Mouse (Mus musculus): ENCODE measurements around the gene Nubp2.
A peak's percentile ranks its signal among the peaks of the same experiment; 100 is the strongest.

GRCm38 (mm10) chr17:24888862-24889261 lies 2.7 kb upstream of the Nubp2 start:
- peak; percentile 39 for TF ChIP-seq POLR2A (IDR thresholded peaks at IDR 0.05; ENCODE audit: insufficient read length, low read depth)
- no peak for TF ChIP-seq E2F4 (IDR thresholded peaks at IDR 0.05; ENCODE audit: insufficient read depth)
- TF ChIP-seq TCF3 (IDR thresholded peaks at IDR 0.05; ENCODE audit: insufficient read length, low read depth) = no peak
- no peak for TF ChIP-seq MYOD1 (IDR thresholded peaks at IDR 0.05; ENCODE audit: control insufficient read depth in 1 of 3, insufficient read length in 2 of 3, low read depth in 2 of 3)
- TF ChIP-seq USF1 (IDR thresholded peaks at IDR 0.05; ENCODE audit: low read depth) = no peak
- no peak for TF ChIP-seq CEBPB (IDR thresholded peaks at IDR 0.05; ENCODE audit: insufficient read depth, poor library complexity, severe bottlenecking)
- TF ChIP-seq POLR2AphosphoS2 (IDR thresholded peaks at IDR 0.05; ENCODE audit: insufficient read length, low read depth) = peak; percentile 98
- TF ChIP-seq REST (IDR thresholded peaks at IDR 0.05; ENCODE audit: insufficient read depth, insufficient read length) = no peak
- no peak for TF ChIP-seq TCF12 (IDR thresholded peaks at IDR 0.05; ENCODE audit: insufficient read depth, poor library complexity, severe bottlenecking)
- TF ChIP-seq SRF (IDR thresholded peaks at IDR 0.05; ENCODE audit: control insufficient read depth, insufficient read length, low read depth) = no peak
- TF ChIP-seq MAX (IDR thresholded peaks at IDR 0.05; ENCODE audit: low read depth) = no peak
- TF ChIP-seq MYOG (IDR thresholded peaks at IDR 0.05; ENCODE audit: control insufficient read depth in 1 of 3, insufficient read depth in 1 of 3, insufficient read length in 2 of 3, low read depth in 2 of 3) = no peak
